Mouse (Mus musculus) myocyte (in vitro differentiated cells): Measurements from ENCODE around the gene Atcay.

ENCODE experiments used
- CEBPB ChIP-seq: IDR thresholded peaks from 2 replicates; pipeline ENCODE4 v1.6.1; 2011; ENCODE audit warnings: mild to moderate bottlenecking, moderate library complexity; ENCODE audit not compliant: poor library complexity, insufficient read depth, severe bottlenecking
- E2F4 ChIP-seq: IDR thresholded peaks from one replicate; pipeline ENCODE4 v1.6.1; 2011; ENCODE audit warnings: mild to moderate bottlenecking, control low read depth, moderate library complexity; ENCODE audit not compliant: insufficient read depth
- POLR2A ChIP-seq: IDR thresholded peaks from one replicate; pipeline ENCODE4 v1.6.1; 2011; ENCODE audit warnings: low read depth, mild to moderate bottlenecking, control low read depth, moderate library complexity; ENCODE audit not compliant: insufficient read length
- USF1 ChIP-seq: IDR thresholded peaks from one replicate; pipeline ENCODE4 v1.6.1; 2011; ENCODE audit warnings: low read depth, mild to moderate bottlenecking, control low read depth, moderate library complexity

- TF ChIP-seq POLR2A: peak; percentile 48
- no peak for TF ChIP-seq CEBPB
- no peak for TF ChIP-seq E2F4
- TF ChIP-seq USF1: no peak
These were observed 36.5 kb downstream of the Atcay start for GRCm38 (mm10) chr10:81193991-81194774.
